Mouse (Mus musculus) urinary bladder, postnatal 4 days (tissue): Measurements from ENCODE around the gene Ppox.

Experiments used
- DNase-seq, 2 experiments: peaks; one replicate each; pipeline ENCODE4 v3.0.0; 2021 to 2022; ENCODE audit warnings: low spot score in 2 of 2

Gene Ppox

DNA sequence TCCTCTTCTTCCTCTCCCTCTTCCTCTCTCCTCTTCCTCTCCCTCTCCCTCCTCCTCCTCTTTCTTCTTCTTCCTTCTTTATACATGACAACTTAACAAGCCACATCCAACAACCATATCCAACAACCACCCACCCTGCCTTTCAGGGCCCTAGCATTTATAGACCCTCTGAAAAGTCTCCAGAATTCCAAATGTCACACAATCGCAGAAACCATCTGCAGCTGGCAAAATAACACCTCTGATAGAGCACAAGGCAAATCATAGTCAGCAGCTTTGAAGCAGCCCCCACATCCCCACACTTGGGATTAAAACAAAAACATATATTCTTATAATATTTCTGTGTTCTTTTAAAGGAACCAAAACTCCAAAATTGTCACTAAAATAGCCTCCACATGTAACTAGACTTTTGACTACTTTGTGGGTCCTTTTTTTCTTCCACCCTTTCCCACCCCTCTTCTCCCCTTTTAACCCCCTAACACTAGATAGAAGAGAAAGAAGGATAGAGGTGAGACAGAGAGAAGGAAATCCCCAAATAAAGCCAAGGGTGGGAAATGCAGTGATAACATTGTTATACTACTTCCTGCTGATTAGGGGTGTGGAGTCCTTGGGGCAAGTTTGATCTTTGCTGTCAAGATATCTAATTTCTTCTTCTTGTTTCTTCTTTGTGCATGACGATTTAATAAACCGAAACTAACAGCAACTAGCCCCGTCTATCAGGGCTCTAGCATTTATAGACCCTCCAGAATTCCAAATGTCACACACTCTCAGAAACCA is 14.8 kb downstream of the Ppox start:
- no peak for DNase-seq

DNA sequence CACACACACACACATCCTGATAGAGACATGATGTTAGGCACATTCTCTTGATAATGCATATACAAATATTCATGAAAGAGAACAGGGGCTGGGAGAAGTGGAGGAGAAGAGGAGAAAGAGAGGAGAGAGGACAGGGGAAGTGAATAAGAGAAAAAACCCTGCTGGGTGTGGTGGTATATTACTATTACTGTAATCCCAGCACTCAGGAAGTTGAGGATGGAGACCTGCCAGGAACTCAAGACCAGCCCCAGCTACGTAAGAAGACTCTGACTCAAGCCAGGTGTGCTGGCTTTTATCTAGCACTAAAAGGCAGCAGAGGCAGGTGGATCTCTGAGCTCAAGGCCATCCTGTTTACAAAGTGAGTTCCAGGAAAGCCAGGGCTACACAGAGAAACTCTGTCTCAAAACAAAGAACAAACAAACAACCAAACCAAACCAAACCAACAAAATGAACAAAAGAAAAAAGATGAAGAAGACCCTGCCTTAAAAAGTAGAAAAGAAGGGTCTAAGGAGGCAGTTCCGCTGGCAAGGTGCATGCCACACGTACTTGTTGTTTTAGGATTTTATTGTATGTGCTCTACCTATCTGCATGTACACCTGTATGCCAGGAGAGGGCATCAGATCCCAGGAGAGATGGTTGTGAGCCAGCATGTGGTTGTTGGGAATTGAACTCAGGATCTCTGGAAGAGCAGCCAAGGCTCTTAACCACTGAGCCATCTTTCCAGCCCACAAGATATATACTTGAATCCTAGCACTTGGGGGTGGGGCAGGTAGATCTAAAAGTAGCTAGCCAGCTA is 17.1 kb downstream of the Ppox start:
- DNase-seq, result no peak

DNA sequence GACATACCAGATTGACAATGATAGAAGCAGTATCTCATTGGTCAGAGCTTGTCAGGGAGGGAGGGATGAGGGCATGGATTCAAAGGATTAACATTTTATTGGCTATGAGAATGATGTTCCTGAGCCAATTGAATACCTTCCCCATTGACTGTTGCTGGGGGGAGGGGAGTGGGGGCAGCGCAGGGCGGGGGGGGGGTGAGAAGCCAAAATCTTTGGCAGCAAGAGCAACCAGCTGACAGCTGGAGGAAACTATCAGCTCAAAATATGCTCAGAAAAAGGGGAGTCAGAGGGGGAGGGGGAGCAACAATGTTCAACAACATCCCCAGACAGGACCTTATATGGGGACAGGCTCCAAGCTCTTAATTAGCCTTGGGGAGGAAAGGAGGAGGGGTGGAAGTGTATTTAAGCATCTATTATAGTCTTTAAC is 17.8 kb downstream of the Ppox start:
- no peak for DNase-seq

DNA sequence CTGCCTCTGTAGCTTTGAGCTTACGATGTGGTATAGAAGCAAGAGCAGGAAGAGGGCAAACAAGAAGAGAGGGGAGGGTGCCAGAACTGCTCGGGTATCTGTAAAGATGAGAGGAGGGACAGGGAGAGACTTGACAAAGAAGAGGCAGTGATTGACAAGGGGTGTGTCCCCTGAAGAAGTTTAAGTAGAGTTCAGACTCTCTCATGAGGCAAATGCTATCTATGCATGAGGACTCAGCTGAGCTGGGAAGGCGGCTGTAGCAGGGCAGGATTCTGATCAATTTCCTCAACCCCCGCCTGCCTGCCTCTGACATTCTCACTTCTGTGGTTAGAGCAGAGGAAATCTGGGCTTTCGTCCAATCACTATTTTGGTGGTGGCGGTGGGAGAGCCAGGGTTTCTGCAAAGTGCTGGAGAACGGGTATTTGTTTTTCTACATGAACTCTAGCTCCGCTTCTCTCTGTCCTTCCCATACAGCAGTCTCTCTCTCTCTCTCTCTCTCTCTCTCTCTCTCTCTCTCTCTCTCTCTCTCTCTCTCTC is 18.3 kb downstream of the Ppox start:
- DNase-seq, result peak in 1 of 2 experiments; percentile 71

DNA sequence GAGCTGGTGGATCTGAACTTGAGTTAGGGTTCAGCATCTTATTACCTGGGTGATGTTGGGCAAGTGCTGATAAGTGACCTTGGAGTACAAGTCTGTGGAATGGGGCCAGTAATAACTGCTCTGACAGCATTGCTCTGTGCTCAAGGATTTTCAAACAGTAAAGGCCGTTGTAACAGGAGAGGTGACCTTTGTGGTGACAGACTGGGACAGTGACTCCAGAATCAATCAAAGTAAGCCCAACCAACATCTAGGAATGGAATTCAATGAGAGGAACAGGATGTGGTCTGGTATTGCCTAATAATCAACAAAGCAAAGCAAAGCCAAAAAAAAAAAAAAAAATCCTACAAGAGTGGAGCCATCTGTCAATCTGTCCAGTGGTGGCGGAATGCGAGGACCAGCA is 20.7 kb downstream of the Ppox start:
- DNase-seq, result no peak

DNA sequence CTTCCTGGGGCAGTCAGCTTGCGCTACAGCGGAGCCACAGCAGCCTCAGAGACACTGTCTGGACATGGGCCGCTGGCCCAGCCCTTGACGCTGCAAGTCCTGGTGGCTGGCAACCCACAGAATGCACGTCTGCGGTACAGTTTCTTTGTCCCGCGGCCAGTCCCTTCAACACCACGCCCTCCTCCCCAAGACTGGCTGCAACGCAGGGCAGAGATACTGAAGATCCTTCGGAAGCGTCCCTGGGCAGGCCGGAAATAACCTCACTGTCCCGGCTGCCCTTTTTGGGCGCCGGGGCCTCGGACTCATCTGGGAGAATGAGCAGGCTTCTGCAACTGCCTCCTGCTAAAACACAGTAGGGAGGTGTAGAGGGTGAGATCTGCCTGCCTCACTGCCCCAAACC is 22.1 kb downstream of the Ppox start:
- no peak for DNase-seq

DNA sequence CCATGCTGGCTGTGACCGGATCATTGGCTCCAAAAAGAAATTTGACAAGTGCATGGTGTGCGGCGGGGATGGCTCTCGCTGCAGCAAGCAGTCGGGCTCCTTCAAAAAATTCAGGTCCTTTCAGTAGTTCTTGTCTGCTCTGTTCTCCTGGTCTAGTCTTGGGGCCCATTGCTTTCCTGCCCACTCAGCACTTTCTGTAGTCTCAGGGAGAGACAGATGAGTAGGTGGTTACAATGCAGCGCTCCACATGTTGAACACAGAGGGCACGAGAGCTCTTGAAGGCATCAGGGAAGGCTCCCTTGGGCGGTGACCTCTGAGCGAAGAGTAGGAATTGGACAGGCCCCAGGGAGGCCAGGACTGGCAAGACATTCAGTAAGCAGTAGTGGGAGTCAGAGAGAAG is 23.2 kb downstream of the Ppox start:
- no peak for DNase-seq

DNA sequence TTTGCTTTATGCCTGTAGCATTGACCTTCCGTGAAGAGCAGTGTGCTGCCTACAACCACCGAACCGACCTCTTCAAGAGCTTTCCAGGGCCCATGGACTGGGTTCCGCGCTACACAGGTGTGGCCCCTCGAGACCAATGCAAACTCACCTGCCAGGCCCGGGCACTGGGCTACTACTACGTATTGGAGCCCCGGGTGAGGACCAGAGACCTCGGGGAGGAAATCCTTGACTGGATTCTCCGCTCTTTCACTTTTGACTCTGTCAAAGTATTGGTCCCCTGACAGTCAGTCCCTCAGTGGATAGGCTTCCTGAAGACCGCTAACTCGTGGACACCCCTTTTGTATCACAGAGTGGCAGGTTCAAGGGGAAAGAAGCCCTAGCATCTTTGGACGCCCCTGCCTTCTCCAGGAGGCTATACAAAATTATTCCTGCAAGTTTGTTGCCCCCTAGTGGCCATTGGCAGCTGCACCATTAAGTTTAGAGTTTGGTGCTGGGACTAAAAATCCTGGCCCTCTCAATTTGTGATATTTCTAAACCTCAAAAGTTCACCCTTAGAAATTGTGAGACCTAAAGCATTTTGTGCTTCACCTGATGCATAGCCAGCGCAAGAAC is 23.9 kb downstream of the Ppox start:
- DNase-seq, result peak in 1 of 2 experiments; percentile 45

DNA sequence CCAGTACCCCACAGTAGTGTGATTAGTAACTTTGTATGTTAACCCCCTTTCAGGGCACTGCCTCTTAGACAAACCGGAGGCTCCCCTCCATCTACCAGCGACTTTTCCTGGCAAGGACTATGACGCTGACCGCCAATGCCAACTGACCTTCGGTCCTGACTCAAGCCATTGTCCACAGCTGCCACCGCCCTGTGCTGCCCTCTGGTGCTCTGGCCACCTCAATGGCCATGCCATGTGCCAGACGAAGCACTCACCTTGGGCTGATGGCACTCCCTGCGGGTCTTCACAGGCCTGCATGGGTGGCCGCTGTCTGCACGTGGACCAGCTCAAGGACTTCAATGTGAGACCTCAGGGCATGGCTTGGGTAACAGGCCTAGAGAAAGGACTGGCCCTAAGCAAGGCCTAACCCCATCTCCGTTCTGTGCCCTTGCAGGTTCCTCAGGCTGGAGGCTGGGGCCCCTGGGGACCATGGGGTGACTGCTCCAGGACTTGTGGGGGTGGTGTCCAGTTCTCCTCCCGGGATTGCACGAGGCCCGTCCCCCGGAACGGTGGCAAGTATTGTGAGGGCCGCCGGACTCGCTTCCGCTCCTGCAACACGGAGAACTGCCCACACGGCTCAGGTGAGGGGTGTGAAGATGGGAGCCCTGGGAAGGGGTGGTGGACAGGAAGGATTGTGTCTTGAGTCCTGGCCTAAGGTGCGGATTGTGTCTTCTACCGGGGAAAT is 24.7 kb downstream of the Ppox start:
- DNase-seq, result no peak

DNA sequence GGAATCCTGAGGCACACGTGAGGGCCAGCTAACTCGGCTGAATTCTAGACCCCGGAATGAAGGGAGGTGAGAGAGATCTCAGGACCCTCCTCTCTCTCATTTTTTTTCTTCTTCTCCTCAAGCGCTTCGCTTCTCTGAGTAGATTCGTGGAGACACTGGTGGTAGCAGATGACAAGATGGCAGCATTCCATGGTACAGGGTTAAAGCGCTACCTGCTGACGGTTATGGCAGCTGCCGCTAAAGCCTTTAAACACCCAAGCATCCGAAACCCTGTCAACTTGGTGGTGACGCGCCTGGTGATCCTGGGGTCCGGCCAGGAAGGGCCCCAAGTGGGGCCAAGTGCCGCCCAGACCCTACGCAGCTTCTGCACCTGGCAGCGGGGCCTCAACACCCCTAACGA is 28.6 kb downstream of the Ppox start:
- DNase-seq, result no peak

DNA sequence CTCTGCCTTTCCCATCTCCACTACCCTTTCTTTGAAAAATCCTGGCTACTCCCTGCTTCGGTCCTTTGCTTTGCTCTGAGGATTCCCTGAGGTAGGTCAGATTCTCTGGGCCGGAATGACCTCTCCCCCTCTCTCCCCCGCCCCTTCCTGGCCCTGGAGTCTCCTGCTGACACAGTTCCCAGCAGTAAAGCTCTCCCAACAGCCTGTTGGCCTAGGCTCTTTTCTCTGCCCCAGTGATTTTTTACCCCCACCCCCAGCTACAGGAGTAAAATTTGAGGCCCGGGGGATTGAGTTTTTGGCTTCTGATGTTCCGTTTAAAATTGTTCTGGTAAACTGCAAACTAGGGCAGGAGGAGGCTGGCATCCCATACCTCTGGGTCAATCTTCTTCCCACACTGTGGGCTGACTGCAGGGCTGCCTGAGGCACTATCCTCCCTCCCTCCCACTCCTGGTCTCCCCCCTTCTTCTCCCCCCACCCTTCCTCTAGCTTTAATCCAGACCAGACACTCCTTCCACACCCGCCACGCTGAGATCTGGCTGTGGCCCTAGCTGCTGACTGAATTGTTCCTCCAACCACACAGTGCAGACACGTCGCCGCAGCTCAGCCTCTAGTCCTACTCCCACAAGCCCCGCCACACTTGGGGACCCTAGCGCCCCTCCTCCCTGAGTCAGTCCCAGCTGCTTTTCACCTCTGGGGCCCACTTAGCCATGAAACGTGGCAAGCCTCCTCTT is 29.2 kb downstream of the Ppox start:
- peak in 1 of 2 experiments; percentile 54 for DNase-seq

DNA sequence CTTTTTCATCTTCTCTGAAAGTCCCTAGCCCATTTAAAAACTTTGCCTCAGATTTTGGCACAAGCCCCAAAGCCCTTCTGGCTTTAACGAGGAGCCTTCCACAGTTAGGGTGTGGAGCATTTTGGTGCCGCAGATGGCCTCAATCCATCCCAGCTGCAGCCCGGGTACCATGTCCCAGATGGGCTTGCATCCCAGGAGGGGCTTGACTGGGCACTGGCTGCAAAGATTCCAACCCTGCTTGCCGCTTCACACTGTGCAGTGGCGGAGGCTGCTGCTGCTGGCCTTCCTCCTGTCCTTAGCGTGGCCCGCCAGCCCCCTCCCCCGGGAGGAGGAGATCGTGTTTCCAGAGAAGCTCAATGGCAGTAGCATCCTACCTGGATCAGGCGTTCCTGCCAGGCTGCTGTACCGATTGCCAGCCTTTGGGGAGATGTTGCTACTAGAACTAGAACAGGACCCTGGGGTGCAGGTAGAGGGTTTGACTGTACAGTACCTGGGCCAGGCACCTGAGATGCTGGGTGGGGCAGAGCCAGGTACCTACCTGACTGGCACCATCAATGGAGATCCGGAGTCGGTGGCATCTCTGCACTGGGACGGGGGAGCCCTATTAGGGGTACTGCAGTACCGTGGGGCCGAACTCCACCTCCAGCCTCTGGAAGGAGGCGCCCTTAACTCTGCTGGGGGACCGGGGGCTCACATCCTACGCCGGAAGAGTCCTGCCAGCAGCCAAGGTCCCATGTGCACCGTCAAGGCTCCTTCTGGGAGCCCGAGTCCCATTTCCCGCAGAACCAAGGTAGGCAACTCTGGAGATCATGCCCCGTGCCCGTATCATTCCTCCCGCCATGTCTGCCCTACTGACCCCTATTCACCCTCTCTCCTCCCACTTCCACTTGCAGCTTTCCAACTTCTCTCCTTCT is 30.0 kb downstream of the Ppox start, which contains the start of gene Ndufs2:
TSS of gene Ndufs2 (minus strand) at position 709 of the 914 bp plus-strand sequence.
- DNase-seq, result peak in 1 of 2 experiments; percentile 44

DNA sequence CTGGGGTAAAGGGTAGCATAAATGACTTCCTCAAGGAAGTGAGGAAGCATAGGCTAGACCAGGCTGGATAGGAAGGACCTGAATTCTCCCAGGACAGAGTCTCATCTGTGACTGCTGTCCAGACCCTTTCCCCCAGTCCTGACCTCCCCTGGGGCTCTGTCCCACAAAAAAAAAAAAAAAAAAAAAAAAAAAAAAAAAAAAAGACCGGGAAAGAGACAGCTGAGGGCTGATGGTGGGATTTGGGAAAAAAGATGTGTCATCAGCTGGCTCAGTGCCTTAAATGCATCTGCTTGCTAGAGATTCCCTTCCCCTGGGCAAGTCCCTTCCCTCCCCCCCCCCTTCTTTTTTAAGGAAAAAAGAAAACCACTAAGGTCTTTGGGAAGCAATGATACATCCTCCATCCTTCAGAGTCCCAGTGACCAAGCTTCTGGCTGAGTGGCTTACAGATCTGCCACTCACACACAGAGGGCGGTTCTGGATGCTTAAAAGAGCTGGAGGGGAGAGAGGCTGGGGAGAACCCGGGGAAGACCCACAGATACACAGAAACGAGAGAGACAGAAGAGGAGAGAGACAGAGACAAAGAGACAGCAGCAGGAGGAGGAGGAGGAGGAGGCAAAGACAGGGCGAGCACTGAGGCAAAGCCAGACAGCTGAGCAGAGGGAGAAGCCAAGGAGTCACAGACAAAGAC is 30.9 kb downstream of the Ppox start, which contains the start of gene Adamts4:
TSS of gene Adamts4 (plus strand) at position 509 of the 688 bp plus-strand sequence.
- DNase-seq, result peak in 1 of 2 experiments; percentile 46

DNA sequence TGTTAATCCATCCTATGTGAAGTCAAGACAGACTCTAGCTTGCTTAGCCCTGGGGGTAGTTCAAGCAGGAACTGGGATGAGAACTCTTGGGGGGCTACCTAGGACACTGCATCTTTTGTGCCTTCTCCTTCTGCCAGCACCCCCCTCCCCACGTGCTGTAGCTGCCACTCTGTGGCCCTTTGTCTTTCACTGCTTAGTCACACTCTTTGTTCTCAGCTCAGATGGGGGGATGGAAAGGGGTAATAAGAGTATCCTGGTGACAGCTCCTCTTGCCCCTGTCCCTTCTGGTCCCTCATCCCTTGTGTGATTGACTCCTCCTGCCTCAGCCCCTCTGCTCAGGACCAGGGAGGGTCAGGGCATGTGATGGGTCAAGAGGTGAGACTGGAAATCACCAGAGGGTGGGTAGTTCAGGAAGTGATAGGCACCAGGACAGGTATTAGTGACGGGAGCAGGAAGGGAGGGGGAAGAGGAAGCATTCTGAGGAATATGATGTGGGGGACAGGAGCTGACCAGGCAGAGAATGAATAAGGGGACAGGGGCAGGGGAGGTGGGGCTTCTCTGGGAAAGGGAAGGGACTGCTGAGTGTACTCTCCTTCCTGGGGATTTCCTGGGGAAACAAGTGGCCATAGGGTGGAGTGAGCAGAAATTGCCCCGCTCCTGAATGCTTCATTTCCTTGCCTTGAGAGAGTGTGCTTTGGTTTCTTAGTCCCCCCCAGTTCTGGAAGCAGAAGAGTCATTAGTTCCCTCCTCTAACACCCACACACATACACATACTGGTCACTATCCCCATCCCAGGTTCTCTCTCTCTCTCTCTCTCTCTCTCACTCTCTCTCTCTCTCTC is 32.4 kb downstream of the Ppox start:
- DNase-seq, result no peak

DNA sequence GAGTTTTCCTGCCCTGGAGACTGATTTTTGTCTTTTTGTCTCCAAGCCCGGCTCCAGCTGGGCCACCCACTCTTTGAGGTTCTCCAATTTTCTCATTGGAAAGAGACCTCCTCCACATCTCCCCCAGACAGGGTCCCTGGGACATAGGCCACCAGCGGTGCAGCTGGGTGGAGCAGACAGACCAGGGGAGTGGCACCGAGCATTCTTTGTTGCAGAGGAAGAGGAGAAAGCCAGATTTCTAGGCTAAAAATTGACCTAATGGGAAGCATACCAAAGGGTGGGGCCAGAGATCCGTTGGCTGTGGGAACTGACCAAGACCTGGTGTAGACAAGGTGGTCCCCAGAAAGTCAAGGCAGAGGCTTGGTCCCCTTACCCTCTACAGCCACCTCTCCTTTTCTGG is 33.1 kb downstream of the Ppox start:
- DNase-seq, result no peak

DNA sequence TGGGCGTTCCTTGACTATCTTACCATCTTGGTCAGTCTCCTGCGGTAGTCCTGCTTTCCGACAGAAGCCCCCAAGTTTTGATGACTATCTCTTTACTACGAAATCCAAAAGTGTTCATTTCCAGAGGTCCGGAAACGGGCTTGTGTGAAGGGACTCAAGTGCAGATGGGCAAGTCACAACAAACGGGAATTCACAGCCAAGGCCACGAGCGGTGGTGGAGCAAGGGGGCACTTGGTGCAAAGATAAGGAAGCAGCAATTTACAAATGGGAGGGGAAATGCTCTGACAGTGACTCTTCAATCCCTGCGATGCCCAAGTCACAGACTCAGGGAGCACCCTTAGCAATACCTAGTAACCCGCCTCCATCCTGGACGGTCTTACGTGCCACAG is 33.5 kb downstream of the Ppox start:
- no peak for DNase-seq

DNA sequence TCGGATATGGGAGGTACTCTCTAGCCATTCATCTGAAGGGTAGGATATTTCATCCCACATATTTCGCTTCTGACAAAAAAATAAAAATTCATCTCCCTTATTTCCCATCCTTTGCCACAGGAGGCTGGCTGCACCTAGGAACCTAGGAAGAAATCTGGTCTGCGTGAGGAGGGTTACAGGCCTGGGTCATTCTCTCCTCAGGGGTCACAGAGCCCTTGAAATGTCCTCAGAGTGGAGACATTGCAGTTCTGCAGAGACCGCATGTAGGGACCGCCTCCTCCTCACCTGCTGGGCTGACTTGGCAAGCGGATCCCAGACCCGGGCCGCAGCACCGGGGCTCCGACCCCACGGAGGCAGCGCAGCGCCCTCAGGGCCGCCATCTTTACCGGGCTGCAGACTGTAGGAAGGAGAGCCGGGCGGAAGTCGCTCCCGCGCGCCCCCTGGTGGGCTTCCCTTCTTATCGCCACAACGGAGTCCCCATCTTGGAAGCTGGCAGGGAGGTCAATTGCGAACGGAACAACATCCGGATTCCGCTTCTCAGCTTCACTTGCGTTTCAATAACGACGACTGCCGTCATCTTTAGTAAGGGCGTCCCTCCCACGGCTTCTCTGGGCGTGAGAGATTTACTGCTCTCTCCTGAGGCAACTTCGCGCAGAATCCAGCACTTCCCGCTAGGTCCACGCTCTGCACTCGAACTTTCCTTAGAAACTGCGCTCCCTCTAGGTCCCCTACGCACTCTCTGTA is 34.1 kb downstream of the Ppox start:
- DNase-seq, result peak; percentile 96 to 97
